Mouse (Mus musculus): ENCODE results near the gene Vmn1r94.
"Not testable (repeated sequence)": the region's sequence is repeated elsewhere in the genome, so short reads cannot be mapped to it uniquely, and the experiment has no call there.

Gene Vmn1r94

GRCm38 (mm10) chr7:20168277-20168676, at the start of gene Vmn1r94:
Gene Vmn1r94, minus strand, starts transcription at chr7:20168377.
- not testable (repeated sequence) for DNase-seq (ENCODE audit: low spot score)

- not testable (repeated sequence) for DNase-seq (ENCODE audit: low spot score)
Measured at GRCm38 (mm10) chr7:20205507-20205906, 37.3 kb upstream of the Vmn1r94 start, which contains the start of gene Gm6164. Gene Gm6164, minus strand, starts transcription at chr7:20205607.

- DNase-seq (ENCODE audit: low spot score) = not testable (repeated sequence)
Measured at GRCm38 (mm10) chr7:20193410-20193809, 25.2 kb upstream of the Vmn1r94 start, which contains the start of gene Vmn1r95. Gene Vmn1r95, plus strand, starts transcription at chr7:20193710.

- not testable (repeated sequence) for DNase-seq (ENCODE audit: low spot score)
Measured at GRCm38 (mm10) chr7:20138988-20139387, 29.2 kb downstream of the Vmn1r94 start, which contains the start of gene Vmn1r93. Gene Vmn1r93, minus strand, starts transcription at chr7:20139088.

GRCm38 (mm10) chr7:20122479-20122878, 45.7 kb downstream of the Vmn1r94 start, which contains the start of gene Gm16442:
Gene Gm16442, minus strand, starts transcription at chr7:20122579.
- not testable (repeated sequence) for DNase-seq (ENCODE audit: low spot score)
